Mouse (Mus musculus): Measurements from ENCODE around the gene Inpp5b. TPM values are rescaled to one million over a fixed set of nuclear protein-coding genes. Genes with fewer than 3 reads are reported as not detected.
"Not testable (repeated sequence)": the region's sequence is repeated elsewhere in the genome, so short reads cannot be mapped to it uniquely, and the experiment has no call there.

Inpp5b gene
- polyA plus RNA-seq, 1 experiment from 2014 or later, result 28.2 TPM

DNA sequence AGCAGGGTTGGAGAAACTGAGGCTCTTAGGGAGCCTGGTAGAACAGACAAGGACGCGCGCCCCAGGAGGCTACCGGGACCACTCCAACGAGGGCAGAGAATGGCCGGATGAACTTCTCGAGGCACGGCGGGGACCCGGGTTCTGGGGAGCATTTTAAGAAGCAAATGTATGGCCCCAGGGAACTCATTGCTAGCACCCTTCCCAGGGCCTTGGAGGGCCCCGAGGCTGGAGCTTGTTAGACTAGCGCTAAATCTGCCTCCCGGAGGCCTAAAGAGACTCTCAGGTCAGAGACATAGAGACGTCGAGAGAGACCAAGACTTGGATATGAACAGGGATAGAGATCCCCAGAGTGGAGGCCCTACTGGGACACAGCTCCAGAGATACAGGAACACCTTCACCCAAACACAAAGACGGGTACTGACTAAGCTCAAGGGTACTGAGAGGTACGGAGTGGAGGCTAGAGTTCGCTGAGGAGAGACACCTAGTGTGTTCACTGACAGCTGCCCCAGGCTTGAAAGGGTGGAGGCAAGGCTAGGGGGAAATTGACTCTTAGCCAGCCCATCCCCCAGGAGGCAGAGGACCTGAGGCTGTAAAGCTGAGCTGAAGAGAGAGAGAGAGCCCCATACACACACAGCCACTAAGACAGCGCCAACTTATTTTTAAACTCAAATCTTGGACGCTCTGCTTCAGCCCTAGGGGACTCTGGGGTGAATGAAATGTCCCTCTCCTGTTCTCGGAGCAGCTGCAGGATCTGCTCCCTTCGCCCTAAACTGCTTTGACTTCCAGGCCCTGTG, 40.4 kb upstream of the Inpp5b start:
- H3K4me3 ChIP-seq (ENCODE audit: low read depth, low read length), result peak overlapping the region; percentile 63
- H3K27me3 ChIP-seq (ENCODE audit: control insufficient read depth, insufficient read depth, low read length), result peaks cover under 1% of the 10 kb centered on the region; the same call in 1 of the 2 replicates
- H3K36me3 ChIP-seq (ENCODE audit: control insufficient read depth, insufficient read depth, low read length), result no peaks in the 10 kb centered on the region
- 4% methylated on average over 22 of the region's 22 CpGs for WGBS
- H3K27ac ChIP-seq (ENCODE audit: low read depth, low read length), result no peak overlapping the region
- peak overlapping the region; percentile 95 for H3K4me2 ChIP-seq
- DNase-seq (ENCODE audit: low spot score, missing footprints), result peak; percentile 94
- H3K9me3 ChIP-seq (ENCODE audit: control insufficient read depth, low read length), result no peaks in the 10 kb centered on the region
- peak overlapping the region; percentile 76 for H3K9ac ChIP-seq (ENCODE audit: low read length)
- peak; percentile 3; the same call in 1 of the 2 replicates for ATAC-seq (ENCODE audit: low FRiP score)
- H3K4me1 ChIP-seq (ENCODE audit: control insufficient read depth, insufficient read depth, low read length), result peaks cover 46% of the 10 kb centered on the region

DNA sequence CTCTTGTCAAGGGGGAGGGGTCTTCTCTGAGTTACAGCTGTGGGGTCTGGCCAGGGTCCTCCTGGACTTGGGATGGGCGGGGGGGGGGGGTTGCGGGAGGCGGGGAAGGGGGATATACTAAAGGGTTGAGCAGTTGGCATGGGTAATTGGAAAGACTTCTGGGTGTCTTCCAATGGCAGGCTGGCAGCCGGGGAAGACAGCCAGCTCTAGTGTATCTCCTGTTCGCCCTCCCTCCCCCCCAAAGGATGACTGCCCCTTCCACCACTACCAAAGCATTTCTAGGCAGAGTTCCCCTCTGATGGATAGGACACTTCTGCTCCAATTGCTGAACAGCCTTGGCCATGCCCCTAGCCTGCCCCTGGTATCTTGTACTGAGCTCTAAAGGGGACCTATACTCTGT, 39.7 kb upstream of the Inpp5b start:
- H3K9ac ChIP-seq (ENCODE audit: low read length), result no peak overlapping the region
- no peaks in the 10 kb centered on the region for H3K9me3 ChIP-seq (ENCODE audit: control insufficient read depth, low read length)
- peaks cover 45% of the 10 kb centered on the region for H3K4me1 ChIP-seq (ENCODE audit: control insufficient read depth, insufficient read depth, low read length)
- no peak overlapping the region for H3K27ac ChIP-seq (ENCODE audit: low read depth, low read length)
- H3K4me3 ChIP-seq (ENCODE audit: low read depth, low read length), result peak overlapping the region; percentile 63; the same call in 1 of the 2 replicates
- DNase-seq (ENCODE audit: low spot score, missing footprints) (no peak), ATAC-seq (ENCODE audit: low FRiP score) (no peak)
- no peaks in the 10 kb centered on the region; the same call in none of the 2 replicates for H3K27me3 ChIP-seq (ENCODE audit: control insufficient read depth, insufficient read depth, low read length)
- H3K4me2 ChIP-seq, result peak overlapping the region; percentile 95
- WGBS, result 62% methylated on average over 2 of the region's 5 CpGs
- no peaks in the 10 kb centered on the region for H3K36me3 ChIP-seq (ENCODE audit: control insufficient read depth, insufficient read depth, low read length)

DNA sequence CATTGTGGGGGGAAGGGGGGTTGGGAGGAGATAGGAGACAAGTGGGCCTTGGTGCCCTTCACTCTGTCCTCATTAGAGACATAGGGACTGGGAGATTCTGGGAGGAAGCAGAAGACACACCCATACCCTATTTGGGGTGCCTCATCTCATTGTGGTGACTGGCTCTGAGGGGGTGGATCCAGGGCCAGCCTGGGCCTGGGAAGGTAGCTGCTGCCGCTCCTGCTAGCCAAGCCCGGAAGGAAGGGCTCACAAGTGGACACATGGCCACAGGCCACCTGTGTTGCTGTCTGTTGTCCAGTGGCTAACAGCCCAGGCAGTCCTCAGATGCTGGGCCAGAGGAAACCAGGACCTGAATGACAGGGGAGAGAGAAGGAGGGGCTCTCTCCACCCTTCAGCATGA, 38.2 kb upstream of the Inpp5b start:
- Histone ChIP-seq H3K27me3 (ENCODE audit: control insufficient read depth, insufficient read depth, low read length) (no peaks in the 10 kb centered on the region; the same call in none of the 2 replicates), H3K9me3 (ENCODE audit: control insufficient read depth, low read length) (no peaks in the 10 kb centered on the region), H3K4me2 (0 out of 2 replicates have a peak overlapping the region, but pooled peaks have one; percentile 6), H3K9ac (ENCODE audit: low read length) (0 out of 2 replicates have a peak overlapping the region, but pooled peaks have one; percentile 16), H3K27ac (ENCODE audit: low read depth, low read length) (peak overlapping the region; percentile 25; the same call in 1 of the 2 replicates), H3K4me3 (ENCODE audit: low read depth, low read length) (no peak overlapping the region), H3K4me1 (ENCODE audit: control insufficient read depth, insufficient read depth, low read length) (peaks cover 46% of the 10 kb centered on the region), H3K36me3 (ENCODE audit: control insufficient read depth, insufficient read depth, low read length) (no peaks in the 10 kb centered on the region)
- 51% methylated on average over 2 of the region's 2 CpGs for WGBS
- ATAC-seq (ENCODE audit: low FRiP score), result no peak
- no peak for DNase-seq (ENCODE audit: low spot score, missing footprints)

DNA sequence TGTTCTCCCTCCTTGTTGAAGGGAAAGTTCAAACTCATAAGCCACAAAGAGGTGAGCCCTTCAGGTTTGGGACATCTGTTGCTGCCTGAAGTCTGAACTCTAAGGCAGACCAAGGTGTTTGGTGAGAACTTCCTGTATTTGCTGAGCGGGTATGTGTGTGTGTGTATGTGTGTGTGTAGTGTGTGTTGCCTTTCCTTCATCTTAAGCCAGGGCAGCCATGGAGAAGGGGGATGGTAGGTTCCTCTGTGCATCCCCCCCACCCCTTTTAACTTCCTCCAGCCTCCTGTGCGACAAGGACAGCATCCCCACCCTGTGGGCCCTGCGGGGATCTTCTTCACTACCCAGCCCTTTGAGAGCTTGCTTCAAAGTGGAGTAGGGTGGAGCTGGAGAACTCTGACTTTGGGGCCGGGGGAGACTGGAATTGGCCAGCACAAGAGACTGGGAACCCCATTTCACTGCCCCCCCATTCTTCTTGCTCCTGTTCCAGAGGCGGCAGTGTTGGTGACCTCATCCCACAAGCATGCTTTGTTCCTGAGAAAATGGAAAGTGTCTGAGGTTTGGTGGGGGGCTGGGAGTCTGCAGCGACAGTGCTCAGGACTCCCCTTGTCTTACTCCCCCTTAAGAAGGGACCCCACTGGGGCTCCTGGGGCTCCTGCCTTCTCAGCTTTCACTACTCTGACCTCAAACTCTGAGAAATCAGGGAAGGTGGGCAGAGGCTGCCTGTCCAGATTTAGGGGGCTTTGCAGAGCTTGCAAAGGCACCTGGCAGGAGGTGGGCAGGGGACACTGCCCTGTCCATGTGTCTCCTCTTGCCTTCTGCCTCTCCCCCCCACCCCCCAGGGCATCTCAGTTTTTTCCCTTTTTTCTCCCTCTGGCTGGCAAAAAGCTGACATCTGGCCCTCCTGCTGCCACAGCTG, 37.5 kb upstream of the Inpp5b start:
- no peaks in the 10 kb centered on the region for H3K36me3 ChIP-seq (ENCODE audit: control insufficient read depth, insufficient read depth, low read length)
- WGBS, result 10% methylated on average over 6 of the region's 6 CpGs
- no peaks in the 10 kb centered on the region for H3K9me3 ChIP-seq (ENCODE audit: control insufficient read depth, low read length)
- H3K9ac ChIP-seq (ENCODE audit: low read length), result peak overlapping the region; percentile 42
- H3K4me1 ChIP-seq (ENCODE audit: control insufficient read depth, insufficient read depth, low read length), result peaks cover 53% of the 10 kb centered on the region
- peak overlapping the region; percentile 29 for H3K4me2 ChIP-seq
- no peak overlapping the region for H3K4me3 ChIP-seq (ENCODE audit: low read depth, low read length)
- ATAC-seq (ENCODE audit: low FRiP score), result no peak
- DNase-seq (ENCODE audit: low spot score, missing footprints), result peak; percentile 93
- H3K27me3 ChIP-seq (ENCODE audit: control insufficient read depth, insufficient read depth, low read length), result no peaks in the 10 kb centered on the region; the same call in none of the 2 replicates
- H3K27ac ChIP-seq (ENCODE audit: low read depth, low read length), result peak overlapping the region; percentile 65

- Histone ChIP-seq H3K27me3 (ENCODE audit: control insufficient read depth, insufficient read depth, low read length) (peaks cover 2% of the 10 kb centered on the region), H3K36me3 (ENCODE audit: control insufficient read depth, insufficient read depth, low read length) (no peaks in the 10 kb centered on the region), H3K4me3 (ENCODE audit: low read depth, low read length) (no peak overlapping the region), H3K27ac (ENCODE audit: low read depth, low read length) (peak overlapping the region; percentile 65), H3K4me1 (ENCODE audit: control insufficient read depth, insufficient read depth, low read length) (peaks cover 55% of the 10 kb centered on the region), H3K4me2 (peak overlapping the region; percentile 29), H3K9me3 (ENCODE audit: control insufficient read depth, low read length) (no peaks in the 10 kb centered on the region), H3K9ac (ENCODE audit: low read length) (peak overlapping the region; percentile 42)
- 20% methylated on average over 11 of the region's 11 CpGs for WGBS
- DNase-seq (ENCODE audit: low spot score, missing footprints) (peak; percentile 87), ATAC-seq (ENCODE audit: low FRiP score) (no peak)
Observed at GRCm38 (mm10) chr4:124704797-124705474, 36.7 kb upstream of the Inpp5b start.

DNA sequence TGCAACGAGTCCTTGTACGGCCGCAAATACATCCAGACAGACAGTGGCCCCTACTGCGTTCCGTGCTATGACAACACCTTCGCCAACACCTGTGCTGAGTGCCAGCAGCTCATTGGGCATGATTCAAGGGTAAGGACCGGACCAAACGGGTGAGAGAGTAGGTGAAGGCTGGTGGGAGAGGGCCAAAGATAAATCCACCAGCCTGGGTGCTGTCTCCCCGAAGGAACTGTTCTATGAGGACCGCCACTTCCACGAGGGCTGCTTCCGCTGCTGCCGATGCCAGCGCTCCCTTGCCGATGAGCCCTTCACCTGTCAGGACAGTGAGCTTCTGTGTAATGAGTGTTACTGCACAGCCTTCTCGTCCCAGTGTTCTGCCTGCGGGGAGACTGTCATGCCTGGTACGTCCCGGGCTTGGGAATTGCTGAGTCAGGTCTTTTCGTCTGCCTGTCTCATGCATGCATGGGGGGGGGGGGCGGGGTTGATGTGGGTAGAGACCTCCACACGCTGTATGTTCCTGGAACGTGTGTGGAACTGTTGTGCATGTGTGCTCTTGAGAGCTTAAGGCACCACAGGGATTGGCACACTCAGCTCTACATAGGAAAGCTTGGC, 35.9 kb upstream of the Inpp5b start:
- Histone ChIP-seq H3K27me3 (ENCODE audit: control insufficient read depth, insufficient read depth, low read length) (peaks cover 2% of the 10 kb centered on the region; the same call in 1 of the 2 replicates), H3K4me2 (no peak overlapping the region), H3K9me3 (ENCODE audit: control insufficient read depth, low read length) (no peaks in the 10 kb centered on the region), H3K27ac (ENCODE audit: low read depth, low read length) (no peak overlapping the region), H3K4me3 (ENCODE audit: low read depth, low read length) (no peak overlapping the region), H3K4me1 (ENCODE audit: control insufficient read depth, insufficient read depth, low read length) (peaks cover 55% of the 10 kb centered on the region), H3K36me3 (ENCODE audit: control insufficient read depth, insufficient read depth, low read length) (no peaks in the 10 kb centered on the region), H3K9ac (ENCODE audit: low read length) (no peak overlapping the region)
- WGBS, result 89% methylated on average over 23 of the region's 23 CpGs
- DNase-seq (ENCODE audit: low spot score, missing footprints), result no peak
- no peak for ATAC-seq (ENCODE audit: low FRiP score)

- 87% methylated on average over 25 of the region's 25 CpGs for WGBS
- DNase-seq (ENCODE audit: low spot score, missing footprints); ATAC-seq (ENCODE audit: low FRiP score); H3K27ac ChIP-seq (ENCODE audit: low read depth, low read length); H3K4me3 ChIP-seq (ENCODE audit: low read depth, low read length); H3K9ac ChIP-seq (ENCODE audit: low read length); H3K36me3 ChIP-seq (ENCODE audit: control insufficient read depth, insufficient read depth, low read length); H3K27me3 ChIP-seq (ENCODE audit: control insufficient read depth, insufficient read depth, low read length); H3K4me2 ChIP-seq; H3K9me3 ChIP-seq (ENCODE audit: control insufficient read depth, low read length): not testable (repeated sequence)
- peaks cover 41% of the 10 kb centered on the region for H3K4me1 ChIP-seq (ENCODE audit: control insufficient read depth, insufficient read depth, low read length)
Observed at GRCm38 (mm10) chr4:124707381-124708199, 34.1 kb upstream of the Inpp5b start.

- ATAC-seq (ENCODE audit: low FRiP score); H3K9me3 ChIP-seq (ENCODE audit: control insufficient read depth, low read length); H3K36me3 ChIP-seq (ENCODE audit: control insufficient read depth, insufficient read depth, low read length); H3K4me3 ChIP-seq (ENCODE audit: low read depth, low read length); H3K27ac ChIP-seq (ENCODE audit: low read depth, low read length); H3K4me2 ChIP-seq; H3K9ac ChIP-seq (ENCODE audit: low read length); DNase-seq (ENCODE audit: low spot score, missing footprints); H3K27me3 ChIP-seq (ENCODE audit: control insufficient read depth, insufficient read depth, low read length): not testable (repeated sequence)
- 7% methylated on average over 1 of the region's 1 CpGs for WGBS
- peaks cover 41% of the 10 kb centered on the region for H3K4me1 ChIP-seq (ENCODE audit: control insufficient read depth, insufficient read depth, low read length)
Observed at GRCm38 (mm10) chr4:124708200-124708517, 33.5 kb upstream of the Inpp5b start.

Data from midbrain, embryonic 11.5 days (tissue).